Mouse (Mus musculus) intestine, embryonic 15.5 days (tissue): ENCODE data around the gene Spns3. TPM values are rescaled to one million over a fixed set of nuclear protein-coding genes. Genes with fewer than 3 reads are reported as not detected.

Experiments used
- ATAC-seq: fragments of 200-750 bp; cut with Nextera tagmentation; 2 replicates; pipeline ENCODE4 v1.8.0; 2017; ENCODE audit warnings: moderate TSS enrichment, moderate library complexity
- H3K27ac ChIP-seq: fragments of 300-500 bp; sonication (generic); 2 replicates; pipeline ENCODE4 v1.5.1; 2015; ENCODE audit warnings: mild to moderate bottlenecking, inconsistent platforms
- H3K27me3 ChIP-seq: fragments of 300-500 bp; sonication (generic); replicated peaks from 2 replicates; pipeline ENCODE4 v1.6.1; 2015; ENCODE audit warnings: inconsistent platforms
- H3K36me3 ChIP-seq: fragments of 300-500 bp; sonication (generic); 2 replicates; pipeline ENCODE4 v1.6.1; 2015; ENCODE audit warnings: inconsistent platforms
- H3K4me1 ChIP-seq: fragments of 300-500 bp; sonication (generic); replicated peaks from 2 replicates; pipeline ENCODE4 v1.6.1; 2015; ENCODE audit warnings: inconsistent platforms
- H3K4me2 ChIP-seq: fragments of 300-500 bp; sonication (generic); replicated peaks from 2 replicates; pipeline ENCODE4 v1.6.1; 2015; ENCODE audit warnings: mild to moderate bottlenecking, inconsistent platforms
- H3K4me3 ChIP-seq: fragments of 300-500 bp; sonication (generic); replicated peaks from 2 replicates; pipeline ENCODE4 v1.5.1; 2015; ENCODE audit warnings: inconsistent platforms
- H3K9ac ChIP-seq: fragments of 300-500 bp; sonication (generic); 2 replicates; pipeline ENCODE4 v1.6.1; 2015; ENCODE audit warnings: inconsistent platforms
- H3K9me3 ChIP-seq: fragments of 300-500 bp; sonication (generic); 2 replicates; pipeline ENCODE4 v1.6.1; 2016; ENCODE audit warnings: inconsistent platforms
- WGBS: fragments of 180-500 bp; shearing (Covaris S2); methylation state at CpG from one replicate; pipeline ENCODE4 v1.1.7; 2015; 5-methylcytosine and 5-hydroxymethylcytosine counted together
- polyA plus RNA-seq: library from polyadenylated mRNA; unstranded; fragments of >200 nt; fragmentation: Nextera tagmentation; extraction: Ambion mirVana; gene quantifications from 2 replicates; pipeline ENCODE4 v1.2.1, GENCODE M21; 2015

Gene Spns3
- polyA plus RNA-seq, 1 experiment from 2014 or later: 1.2 TPM

DNA sequence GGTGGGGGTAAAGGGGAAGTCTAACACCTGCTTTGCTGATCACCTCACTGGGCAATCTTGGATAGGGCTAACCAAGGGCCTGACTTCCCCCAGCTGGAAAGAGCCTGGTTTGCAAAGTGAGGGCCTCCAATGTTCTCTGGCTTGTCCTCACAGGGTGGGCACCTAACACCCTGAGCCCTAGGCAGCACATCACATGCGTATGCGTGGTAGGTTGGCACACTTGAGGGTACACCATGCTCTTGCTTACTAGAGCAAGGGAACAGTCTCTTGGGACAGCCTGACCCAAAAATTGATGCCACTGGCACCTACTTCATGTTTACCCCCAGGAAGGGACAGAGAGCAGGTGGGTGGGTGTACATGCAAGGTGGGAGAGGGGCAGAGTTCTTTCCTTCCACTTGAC, 62.6 kb downstream of the Spns3 start:
- WGBS: 95% methylated on average over 2 of the region's 2 CpGs
- Histone ChIP-seq H3K27ac (no peak overlapping the region), H3K36me3 (no peaks in the 10 kb centered on the region), H3K9me3 (no peaks in the 10 kb centered on the region), H3K4me1 (peaks cover 14% of the 10 kb centered on the region), H3K9ac (no peak overlapping the region), H3K4me2 (peak overlapping the region; percentile 98; the same call in 1 of the 2 replicates), H3K27me3 (peaks cover 31% of the 10 kb centered on the region), H3K4me3 (no peak overlapping the region)
- ATAC-seq: no peak

DNA sequence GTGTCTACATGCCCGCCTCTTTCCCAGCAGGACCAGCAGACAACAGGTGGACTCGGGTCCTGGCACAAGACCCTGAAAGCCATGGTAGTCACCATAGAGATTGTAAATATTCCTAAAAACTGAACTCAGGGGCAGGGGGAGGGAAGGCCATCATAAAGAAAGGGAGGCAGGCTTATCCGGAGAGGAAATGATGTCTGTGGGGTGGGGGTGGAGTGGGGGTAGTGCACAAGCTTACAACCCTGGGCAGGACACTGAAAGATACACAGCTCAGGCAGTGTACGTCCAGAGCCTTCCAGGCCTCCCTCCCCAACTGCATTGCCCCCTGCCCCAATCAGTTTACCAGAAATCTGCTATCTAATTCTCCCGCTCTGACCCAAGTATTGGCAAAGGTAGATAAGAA, 63.1 kb downstream of the Spns3 start:
- WGBS: 64% methylated on average over 5 of the region's 5 CpGs
- no peak overlapping the region for H3K27ac ChIP-seq

DNA sequence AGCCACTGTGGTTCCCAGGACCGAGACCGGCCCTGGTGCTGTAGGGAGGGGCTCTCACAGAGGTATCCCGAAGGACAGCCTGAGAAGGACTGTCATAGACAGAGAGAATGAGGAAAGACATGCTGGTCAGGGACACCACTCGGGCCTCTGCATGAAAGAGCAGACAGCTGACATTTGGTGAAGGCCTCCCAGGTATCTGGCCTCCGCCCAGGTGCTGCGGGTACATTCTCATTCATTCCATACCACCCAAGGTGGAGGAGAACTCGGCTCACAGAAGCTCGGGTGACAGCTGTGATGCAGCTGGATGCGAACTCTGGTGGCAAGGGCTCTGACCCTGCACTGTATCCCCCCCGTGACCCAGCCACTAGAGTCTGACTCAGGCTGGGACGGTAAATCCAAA, 64.3 kb downstream of the Spns3 start:
- Histone ChIP-seq H3K4me1 (peaks cover 17% of the 10 kb centered on the region), H3K27ac (no peak overlapping the region), H3K4me2 (no peak overlapping the region), H3K9me3 (no peaks in the 10 kb centered on the region), H3K4me3 (no peak overlapping the region), H3K27me3 (peaks cover 31% of the 10 kb centered on the region), H3K9ac (no peak overlapping the region), H3K36me3 (no peaks in the 10 kb centered on the region)
- 76% methylated on average over 11 of the region's 11 CpGs for WGBS
- no peak for ATAC-seq

More for the DNA sequence above, 63.1 kb downstream of the Spns3 start:
- Histone ChIP-seq H3K4me1 (peaks cover 14% of the 10 kb centered on the region), H3K9me3 (no peaks in the 10 kb centered on the region), H3K36me3 (no peaks in the 10 kb centered on the region), H3K27me3 (peaks cover 31% of the 10 kb centered on the region), H3K9ac (no peak overlapping the region), H3K4me3 (no peak overlapping the region), H3K4me2 (peak overlapping the region; percentile 5; the same call in 1 of the 2 replicates)
- ATAC-seq: no peak

DNA sequence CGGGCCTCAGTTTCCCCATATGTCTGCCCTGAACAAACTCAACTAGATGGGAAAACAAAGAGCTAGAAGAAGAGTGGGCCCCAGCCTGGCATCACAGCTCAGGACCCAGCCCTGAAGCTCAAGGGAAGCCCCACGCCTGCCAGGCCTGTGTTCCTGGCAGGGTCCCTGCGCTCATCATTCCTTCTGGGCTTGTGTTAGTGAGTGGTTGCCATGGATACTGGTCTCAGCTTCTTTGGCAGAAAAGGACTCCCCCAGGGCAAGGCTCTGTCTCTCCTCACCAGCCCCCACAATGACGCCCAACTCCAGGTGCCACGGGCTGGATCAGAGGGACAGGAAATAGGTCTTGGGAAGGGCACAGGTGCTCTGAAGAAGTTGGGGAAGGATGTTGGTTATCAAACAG, 65.1 kb downstream of the Spns3 start:
- WGBS: 63% methylated on average over 5 of the region's 5 CpGs
- Histone ChIP-seq H3K27me3 (peaks cover 27% of the 10 kb centered on the region), H3K4me1 (peaks cover 15% of the 10 kb centered on the region), H3K27ac (no peak overlapping the region), H3K4me3 (no peak overlapping the region), H3K4me2 (no peak overlapping the region), H3K9ac (no peak overlapping the region), H3K36me3 (no peaks in the 10 kb centered on the region), H3K9me3 (no peaks in the 10 kb centered on the region)
- ATAC-seq: no peak

DNA sequence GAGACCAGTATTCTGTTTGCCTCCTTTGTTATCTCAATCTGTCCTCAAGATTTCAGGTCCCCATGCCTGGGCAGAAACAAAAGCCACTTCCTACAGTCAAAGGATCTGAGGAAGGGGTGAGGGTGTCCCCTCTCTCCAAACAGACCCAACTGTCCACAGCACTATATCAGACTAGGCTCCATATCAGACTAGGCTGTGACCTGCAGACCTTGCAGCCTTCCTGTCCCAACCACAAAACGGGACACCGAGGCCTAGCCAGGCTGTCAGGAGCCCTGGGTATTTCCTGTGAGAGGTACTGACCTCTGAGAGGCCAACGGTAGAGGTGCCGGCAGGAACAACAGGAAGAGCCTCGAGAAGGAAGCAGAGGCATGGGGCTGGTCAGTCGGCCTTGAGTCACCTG, 65.8 kb downstream of the Spns3 start:
- no peak overlapping the region for H3K4me3 ChIP-seq
- H3K27me3 ChIP-seq: peaks cover 23% of the 10 kb centered on the region
- no peak overlapping the region for H3K4me2 ChIP-seq
- 37% methylated on average over 6 of the region's 6 CpGs for WGBS
- no peaks in the 10 kb centered on the region for H3K9me3 ChIP-seq
- H3K9ac ChIP-seq: no peak overlapping the region
- ATAC-seq: no peak
- H3K4me1 ChIP-seq: peaks cover 12% of the 10 kb centered on the region
- no peak overlapping the region for H3K27ac ChIP-seq
- no peaks in the 10 kb centered on the region for H3K36me3 ChIP-seq

DNA sequence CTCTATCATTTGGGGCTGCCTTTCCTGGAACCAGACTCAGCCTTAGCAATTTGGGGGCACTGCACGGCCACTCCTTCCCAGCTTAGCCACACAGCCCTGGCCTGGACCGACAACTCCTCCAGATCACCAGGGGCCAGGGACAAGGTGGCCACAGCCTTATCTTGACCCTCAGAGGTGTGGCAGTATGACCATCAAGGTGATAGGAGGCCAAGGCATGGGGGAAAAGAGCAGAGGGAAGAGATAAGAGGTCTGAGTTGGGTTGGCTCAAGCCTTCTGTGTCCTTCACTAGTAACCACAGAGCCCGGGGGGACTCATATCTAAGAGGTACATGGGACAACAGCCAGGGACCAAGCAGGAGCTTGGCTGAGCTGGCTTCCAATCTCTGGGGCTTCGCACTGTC, 68.4 kb downstream of the Spns3 start:
- Histone ChIP-seq H3K27me3 (no peaks in the 10 kb centered on the region; the same call in 1 of the 2 replicates), H3K4me2 (no peak overlapping the region), H3K27ac (no peak overlapping the region), H3K9me3 (no peaks in the 10 kb centered on the region), H3K4me1 (peaks cover 6% of the 10 kb centered on the region; the same call in 1 of the 2 replicates), H3K36me3 (no peaks in the 10 kb centered on the region), H3K4me3 (no peak overlapping the region), H3K9ac (no peak overlapping the region)
- ATAC-seq: no peak; the same call in 1 of the 2 replicates
- 72% methylated on average over 4 of the region's 4 CpGs for WGBS

DNA sequence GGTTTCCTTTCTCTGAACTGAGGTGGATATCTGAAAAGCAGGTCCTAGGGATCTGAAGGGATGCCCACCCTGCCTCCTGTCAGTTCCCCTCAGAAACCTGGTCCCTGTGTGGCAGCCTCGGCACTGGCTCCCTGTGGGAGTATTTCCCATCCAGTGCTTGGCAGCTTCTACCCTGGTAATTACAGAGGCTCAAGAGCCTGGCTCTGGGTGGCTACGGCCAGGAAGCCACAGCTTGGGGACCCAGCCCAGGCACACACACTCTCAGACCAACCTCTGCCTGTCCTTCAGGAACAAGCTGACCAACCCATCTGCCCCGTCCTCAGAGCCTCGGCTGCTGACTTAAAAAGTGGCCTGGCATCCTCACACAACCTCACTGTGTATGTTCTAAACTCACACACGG, 69.0 kb downstream of the Spns3 start:
- no peak for ATAC-seq
- WGBS: 64% methylated on average over 5 of the region's 5 CpGs
- Histone ChIP-seq H3K9me3 (no peaks in the 10 kb centered on the region), H3K4me2 (no peak overlapping the region), H3K4me3 (no peak overlapping the region), H3K36me3 (no peaks in the 10 kb centered on the region), H3K27me3 (no peaks in the 10 kb centered on the region; the same call in 1 of the 2 replicates), H3K27ac (no peak overlapping the region), H3K4me1 (peaks cover 9% of the 10 kb centered on the region; the same call in 1 of the 2 replicates), H3K9ac (no peak overlapping the region)

DNA sequence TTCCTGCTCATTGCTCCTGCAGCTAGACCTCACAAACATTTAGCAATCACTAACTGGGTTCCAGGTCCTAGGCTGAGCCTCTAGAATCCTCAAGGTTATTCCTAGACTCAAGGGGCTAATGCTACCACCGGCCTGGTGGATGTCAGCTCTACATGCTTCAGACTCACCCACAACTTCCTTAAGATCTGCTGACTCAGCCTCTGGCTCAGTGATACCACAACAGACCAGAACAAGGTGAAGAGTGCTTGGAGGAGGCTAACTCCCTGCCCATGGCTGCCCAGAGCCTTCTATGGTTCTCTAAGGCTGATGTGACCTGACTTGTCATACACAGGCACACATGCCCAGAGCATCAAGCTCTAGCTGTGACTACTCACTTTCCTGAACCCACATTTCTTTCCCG, 70.8 kb downstream of the Spns3 start:
- Histone ChIP-seq H3K9me3 (no peaks in the 10 kb centered on the region), H3K4me1 (peaks cover 25% of the 10 kb centered on the region), H3K4me2 (no peak overlapping the region), H3K9ac (no peak overlapping the region), H3K27me3 (no peaks in the 10 kb centered on the region), H3K36me3 (no peaks in the 10 kb centered on the region), H3K27ac (no peak overlapping the region), H3K4me3 (no peak overlapping the region)
- WGBS: 70% methylated on average over 2 of the region's 2 CpGs
- ATAC-seq: no peak

DNA sequence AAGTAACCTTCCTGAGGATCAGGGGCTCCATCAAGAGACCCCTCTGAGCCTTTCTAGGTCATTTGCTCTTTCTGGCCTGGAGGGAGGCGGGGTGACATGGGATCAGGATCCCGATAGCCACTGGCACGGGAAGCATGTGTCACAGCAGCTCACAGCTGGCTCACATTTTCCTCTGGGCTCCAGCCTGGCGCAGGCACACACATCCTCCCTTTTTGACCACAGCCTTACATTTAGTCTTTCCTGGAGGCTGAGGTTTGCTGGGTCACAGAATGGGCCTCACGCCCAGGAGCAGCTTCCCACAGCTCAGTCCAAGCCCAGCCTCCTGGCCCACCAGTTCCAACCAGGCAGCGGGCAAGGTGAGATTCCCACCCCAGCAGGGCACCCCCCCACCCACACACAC, 72.1 kb downstream of the Spns3 start:
- Histone ChIP-seq H3K27ac (no peak overlapping the region), H3K9ac (no peak overlapping the region)

DNA sequence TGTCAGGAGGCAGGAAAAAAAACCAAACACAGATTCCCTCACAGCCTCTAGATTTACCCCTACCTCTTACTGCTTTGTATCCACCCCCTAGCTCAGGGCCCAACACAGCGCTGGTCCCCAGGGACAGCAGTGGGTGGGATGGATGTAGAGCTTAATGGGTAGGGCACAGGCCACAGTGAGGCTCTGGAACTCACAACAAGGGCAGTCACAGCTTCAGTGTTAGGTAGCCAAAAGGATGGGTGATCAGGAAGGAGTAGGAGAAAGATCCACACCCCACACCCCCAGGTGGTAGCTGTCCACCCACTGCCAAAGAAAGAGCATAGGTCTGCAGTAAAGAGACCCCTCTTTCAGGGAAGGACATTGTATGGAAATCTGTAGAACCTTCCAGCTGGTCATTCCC, 72.7 kb downstream of the Spns3 start:
- Histone ChIP-seq H3K9ac (no peak overlapping the region), H3K27ac (no peak overlapping the region)
- 94% methylated on average over 1 of the region's 1 CpGs for WGBS

More for the DNA sequence above, 72.1 kb downstream of the Spns3 start:
- ATAC-seq: no peak
- Histone ChIP-seq H3K27me3 (no peaks in the 10 kb centered on the region), H3K4me2 (no peak overlapping the region), H3K4me3 (no peak overlapping the region), H3K4me1 (peaks cover 37% of the 10 kb centered on the region), H3K9me3 (no peaks in the 10 kb centered on the region), H3K36me3 (no peaks in the 10 kb centered on the region)
- WGBS: 72% methylated on average over 6 of the region's 6 CpGs

DNA sequence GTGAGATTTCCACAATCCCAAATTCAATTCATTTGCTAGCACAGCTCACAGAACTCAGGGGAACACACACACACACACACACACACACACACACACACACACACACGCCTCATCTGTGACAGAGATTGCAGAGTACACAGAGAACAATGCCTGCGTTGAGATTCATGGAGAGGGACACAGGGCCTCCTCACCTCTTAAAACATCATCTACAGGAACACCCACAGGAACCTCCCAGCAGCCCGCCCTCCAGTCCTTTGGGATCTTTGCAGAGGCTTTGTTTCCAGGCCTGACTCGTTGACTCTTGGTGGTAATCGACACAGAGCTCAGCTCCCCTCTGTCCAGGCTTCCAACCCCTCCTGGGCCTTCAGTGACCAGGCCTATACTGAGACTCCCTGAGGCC, 73.1 kb downstream of the Spns3 start:
- Histone ChIP-seq H3K27ac (no peak overlapping the region), H3K9me3 (no peaks in the 10 kb centered on the region), H3K4me1 (peaks cover 39% of the 10 kb centered on the region), H3K4me2 (no peak overlapping the region), H3K27me3 (no peaks in the 10 kb centered on the region), H3K36me3 (no peaks in the 10 kb centered on the region), H3K4me3 (no peak overlapping the region), H3K9ac (no peak overlapping the region)
- ATAC-seq: no peak
- 30% methylated on average over 5 of the region's 5 CpGs for WGBS

More for the DNA sequence above, 72.7 kb downstream of the Spns3 start:
- Histone ChIP-seq H3K9me3 (no peaks in the 10 kb centered on the region), H3K4me1 (peaks cover 39% of the 10 kb centered on the region), H3K27me3 (no peaks in the 10 kb centered on the region), H3K4me2 (no peak overlapping the region), H3K4me3 (no peak overlapping the region), H3K36me3 (no peaks in the 10 kb centered on the region)
- no peak for ATAC-seq

DNA sequence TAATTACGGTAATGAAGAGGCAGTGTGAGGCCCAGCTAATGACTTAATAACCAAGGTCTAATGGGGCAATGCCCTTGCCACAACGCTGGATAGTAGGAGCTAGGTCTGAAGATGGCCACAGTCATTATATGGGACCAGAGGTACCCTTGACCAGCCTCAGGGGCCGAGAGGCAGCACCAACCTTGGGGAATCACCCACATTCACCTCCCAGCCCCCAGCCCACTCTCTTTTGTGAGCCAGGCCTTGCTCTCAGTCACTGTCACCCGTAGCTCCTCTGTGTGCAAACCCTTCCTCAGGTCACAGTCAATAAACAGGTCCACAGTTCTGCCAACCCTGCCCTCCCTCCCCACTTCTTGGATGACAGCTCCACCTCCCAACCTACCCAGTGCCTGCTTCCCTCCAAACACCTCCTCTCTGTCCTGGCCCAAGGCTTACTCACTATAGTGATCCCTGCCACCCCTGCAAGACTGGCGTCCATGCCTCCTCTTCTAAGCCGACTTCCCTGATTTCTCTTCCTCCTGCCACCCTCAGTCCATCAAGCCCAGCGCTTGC, 74.2 kb downstream of the Spns3 start:
- 74% methylated on average over 7 of the region's 7 CpGs for WGBS
- Histone ChIP-seq H3K36me3 (no peaks in the 10 kb centered on the region), H3K4me3 (no peak overlapping the region), H3K27me3 (no peaks in the 10 kb centered on the region), H3K4me1 (peaks cover 36% of the 10 kb centered on the region), H3K4me2 (no peak overlapping the region), H3K9me3 (no peaks in the 10 kb centered on the region), H3K27ac (0 out of 2 replicates have a peak overlapping the region, but pooled peaks have one; percentile 13), H3K9ac (no peak overlapping the region)
- no peak for ATAC-seq

DNA sequence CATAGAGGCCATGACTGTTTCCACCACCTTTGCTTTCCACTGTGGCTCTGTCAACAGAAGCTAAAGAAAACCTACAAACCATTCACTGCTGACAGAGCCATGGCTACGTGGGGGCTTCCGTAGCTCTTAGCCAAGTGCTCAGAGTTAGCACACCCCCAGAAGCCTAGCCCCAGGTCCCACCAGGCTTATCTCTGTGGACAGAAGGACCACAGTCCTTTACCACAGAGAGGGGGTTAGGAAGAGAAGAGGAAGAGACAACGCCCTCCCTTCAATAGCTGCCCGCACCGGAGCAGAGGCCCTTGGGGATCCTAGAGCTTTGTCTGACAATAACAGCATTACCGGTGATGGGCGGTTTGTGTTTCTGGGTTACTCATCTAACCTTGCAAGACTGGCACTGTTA, 74.9 kb downstream of the Spns3 start:
- Histone ChIP-seq H3K4me2 (peak overlapping the region; percentile 22; the same call in 1 of the 2 replicates), H3K36me3 (no peaks in the 10 kb centered on the region), H3K27me3 (no peaks in the 10 kb centered on the region), H3K9me3 (no peaks in the 10 kb centered on the region), H3K4me3 (no peak overlapping the region), H3K4me1 (peaks cover 36% of the 10 kb centered on the region), H3K9ac (no peak overlapping the region), H3K27ac (0 out of 2 replicates have a peak overlapping the region, but pooled peaks have one; percentile 51)
- no peak for ATAC-seq
- WGBS: 76% methylated on average over 7 of the region's 7 CpGs
